Mouse (Mus musculus) embryonic fibroblast, embryonic 13.5 days (primary cell): ENCODE results near the gene Hoxa2.

Experiments
- CTCF ChIP-seq: IDR thresholded peaks from 2 replicates; pipeline ENCODE4 v1.5.1; 2011; ENCODE audit warnings: mild to moderate bottlenecking, control low read depth, low read length, moderate library complexity, borderline replicate concordance; ENCODE audit not compliant: insufficient read depth
- POLR2A ChIP-seq: IDR thresholded peaks from 2 replicates; pipeline ENCODE4 v1.6.1; 2011; ENCODE audit warnings: low read depth, mild to moderate bottlenecking, control low read depth, low read length, moderate library complexity

DNA sequence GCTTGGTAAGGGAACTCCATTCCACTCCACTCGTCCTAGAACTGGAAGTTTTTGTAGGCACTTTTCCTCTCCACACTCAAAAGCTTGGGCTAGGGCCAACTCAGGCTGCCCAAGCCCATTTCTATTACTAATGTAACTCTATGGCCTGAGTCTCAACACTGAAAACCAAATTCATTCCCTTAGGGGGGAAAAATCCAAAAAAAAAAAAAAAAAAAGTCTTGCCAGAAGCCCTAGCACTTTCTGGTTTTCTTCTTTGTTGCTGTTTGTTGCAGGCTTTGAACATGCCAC lies 2.6 kb downstream of the Hoxa2 start:
- TF ChIP-seq CTCF: no peak
- no peak for TF ChIP-seq POLR2A
